Mouse (Mus musculus) G1E (cell line): Measurements from ENCODE around the gene Prpsap1. TPM values are rescaled to one million over a fixed set of nuclear protein-coding genes. Genes with fewer than 3 reads are reported as not detected.

Experiments used
- ATAC-seq: 2 replicates; pipeline ENCODE4 v1.8.0; 2016; ENCODE audit warnings: mild to moderate bottlenecking; ENCODE audit not compliant: insufficient number of reproducible peaks, poor library complexity, low FRiP score, severe bottlenecking; ENCODE audit errors: extremely low read depth
- DNase-seq: peaks from one replicate; pipeline ENCODE4 v3.0.0; 2012; ENCODE audit warnings: low spot score
- H3K27me3 ChIP-seq: 2 replicates; pipeline ENCODE4 v1.6.1; 2012; ENCODE audit warnings: mild to moderate bottlenecking, low read length, inconsistent platforms; ENCODE audit not compliant: insufficient read depth
- H3K36me3 ChIP-seq: replicated peaks from 2 replicates; pipeline ENCODE3; 2012; ENCODE audit warnings: mild to moderate bottlenecking, inconsistent platforms
- H3K4me1 ChIP-seq: 2 replicates; pipeline ENCODE4 v1.6.1; 2012; ENCODE audit warnings: low read depth, low read length, inconsistent platforms, mixed read lengths; ENCODE audit not compliant: insufficient read depth
- H3K4me3 ChIP-seq: 2 replicates; pipeline ENCODE4 v1.5.1; 2012; ENCODE audit warnings: low read depth, mild to moderate bottlenecking, inconsistent platforms, low read length, moderate library complexity, mixed read lengths
- H3K9me3 ChIP-seq: replicated peaks from 2 replicates; pipeline ENCODE4 v1.6.1; 2012; ENCODE audit warnings: inconsistent platforms
- CTCF ChIP-seq: IDR thresholded peaks from 2 replicates; pipeline ENCODE4 v1.5.1; 2012; ENCODE audit warnings: low read depth, low read length, inconsistent platforms, mixed read lengths
- GATA1 ChIP-seq: IDR thresholded peaks from 2 replicates; pipeline ENCODE4 v1.6.1; 2012; ENCODE audit warnings: borderline replicate concordance, low read length, inconsistent platforms, mixed read lengths
- GATA2 ChIP-seq: IDR thresholded peaks from 2 replicates; pipeline ENCODE4 v1.6.1; 2012; ENCODE audit warnings: low read depth, low read length, inconsistent platforms, borderline replicate concordance
- POLR2AphosphoS5 ChIP-seq: IDR thresholded peaks from 2 replicates; pipeline ENCODE4 v1.6.1; 2012; ENCODE audit warnings: low read depth, low read length, inconsistent platforms; ENCODE audit not compliant: insufficient replicate concordance
- TAL1 ChIP-seq: conservative IDR thresholded peaks from 2 replicates; pipeline ENCODE4 v1.6.1; 2012; ENCODE audit warnings: low read depth, low read length, inconsistent platforms, mixed read lengths
- polyA plus RNA-seq: library from polyadenylated mRNA; stranded (reverse); fragments of >175 nt; gene quantifications from 2 replicates; pipeline ENCODE4 v1.2.3, GENCODE M21; 2012
- total RNA-seq, 2 experiments: library from RNA; stranded (forward) in 1 of 2; stranded (reverse) in 1 of 2; fragments of 200-1000 nt in 1 of 2; fragments of >200 nt in 1 of 2; fragmentation: Nextera tagmentation in 1 of 2; gene quantifications; 2 replicates each; pipeline ENCODE4 v1.2.3; 2014 to 2017

Prpsap1 gene
- total and polyA plus RNA-seq, 3 experiments, result 33.3 to 53.9 (median 53.7) TPM

DNA sequence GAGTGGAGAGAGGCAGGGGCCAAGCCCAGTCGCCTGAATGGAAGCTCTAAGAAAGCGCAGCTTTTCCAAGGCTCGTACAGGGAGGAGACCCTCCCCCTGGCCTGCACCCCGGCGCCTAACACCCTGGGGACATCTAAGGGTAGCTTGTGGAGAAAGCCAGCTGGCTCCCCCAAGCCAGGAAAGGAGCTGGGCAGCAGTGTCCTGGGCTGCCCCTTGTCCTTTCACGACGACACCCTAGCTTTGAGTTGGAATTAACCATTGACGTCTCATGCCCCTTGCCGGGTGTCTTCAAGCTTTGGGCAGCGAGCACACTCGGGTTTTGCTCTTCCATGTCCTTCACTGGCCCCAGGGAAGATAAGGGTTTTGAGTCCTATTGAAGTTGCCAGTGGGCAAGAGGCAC, 56.5 kb downstream of the Prpsap1 start:
- TF ChIP-seq POLR2AphosphoS5 (no peak), TAL1 (no peak), CTCF (no peak), GATA2 (no peak), GATA1 (no peak)
- H3K27me3 ChIP-seq, result no peaks in the 10 kb centered on the region
- H3K9me3 ChIP-seq, result no peaks in the 10 kb centered on the region
- DNase-seq (no peak), ATAC-seq (no peak)
- peak overlapping the region; percentile 69; the same call in 1 of the 2 replicates for H3K4me3 ChIP-seq
- peaks cover 69% of the 10 kb centered on the region for H3K36me3 ChIP-seq
- H3K4me1 ChIP-seq, result peaks cover 66% of the 10 kb centered on the region

DNA sequence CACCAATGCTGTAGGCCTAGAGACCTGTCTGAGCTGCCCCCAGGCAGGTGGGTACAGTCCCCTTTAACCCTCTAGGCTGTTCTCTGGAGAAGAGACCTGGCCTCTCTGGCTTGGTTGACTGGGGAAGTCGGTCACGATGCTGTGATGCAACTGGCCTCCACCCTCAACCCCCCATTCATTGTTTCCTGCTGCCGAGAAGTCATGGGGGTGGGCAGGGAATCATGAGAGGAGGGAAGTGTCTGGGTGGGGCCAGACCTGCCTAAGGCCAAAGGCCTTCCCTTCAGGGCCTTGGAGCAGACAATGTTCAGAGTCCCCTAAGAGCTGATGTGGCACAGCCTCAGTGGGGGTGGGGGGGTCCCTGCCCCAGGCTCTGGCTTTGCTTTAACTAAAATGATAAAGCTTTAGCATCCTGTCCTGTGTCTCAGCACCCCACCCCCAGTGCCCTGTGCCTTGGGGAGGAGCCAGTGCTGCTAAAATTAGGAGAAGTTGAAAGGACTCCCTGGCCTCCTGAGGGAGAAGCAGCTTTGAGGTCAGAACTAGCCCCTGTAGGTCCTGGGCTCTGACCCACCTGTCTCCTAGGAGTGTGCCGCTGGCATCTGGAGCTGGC, 57.2 kb downstream of the Prpsap1 start:
- peak; percentile 31 for ATAC-seq

DNA sequence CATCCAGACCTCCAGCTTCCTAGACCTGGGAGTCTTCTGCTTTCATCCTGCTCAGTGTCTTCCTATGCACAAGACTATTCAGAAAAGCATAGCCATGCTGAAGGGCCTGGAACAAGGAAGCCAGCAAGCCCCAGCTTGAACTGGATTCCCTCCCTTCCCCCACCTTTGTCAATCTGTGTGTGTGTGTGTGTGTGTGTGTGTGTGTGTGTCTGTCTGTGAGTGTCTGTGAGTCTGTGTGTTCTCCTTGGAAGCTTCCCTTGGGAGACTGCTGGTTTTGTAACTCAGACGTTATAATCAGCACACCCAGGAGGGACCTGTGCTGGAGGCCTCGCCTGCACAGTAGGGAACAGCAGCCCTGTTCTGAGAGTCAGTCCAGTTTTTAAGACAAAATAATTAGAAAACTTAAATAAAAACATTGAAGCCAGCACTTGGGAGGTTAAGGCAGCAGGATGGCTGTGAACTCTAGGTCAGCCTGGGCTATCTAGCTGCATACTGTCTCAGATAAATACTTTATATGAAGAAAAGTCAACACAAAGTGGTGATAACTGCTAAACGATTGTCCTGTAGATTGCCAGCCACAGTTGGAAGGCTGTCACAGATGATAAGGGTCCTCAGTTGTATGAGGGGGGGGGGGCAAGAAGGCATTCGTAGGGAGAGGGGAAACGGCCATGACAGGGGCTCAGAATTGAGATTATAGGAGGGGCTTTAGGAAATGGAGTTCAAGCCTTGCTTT, 57.8 kb downstream of the Prpsap1 start:
- ATAC-seq, result no peak; the same call in 1 of the 2 replicates
- no peaks in the 10 kb centered on the region for H3K27me3 ChIP-seq
- peaks cover 56% of the 10 kb centered on the region for H3K36me3 ChIP-seq
- DNase-seq, result no peak
- H3K4me3 ChIP-seq, result peak overlapping the region; percentile 69; the same call in 1 of the 2 replicates
- H3K4me1 ChIP-seq, result peaks cover 67% of the 10 kb centered on the region
- H3K9me3 ChIP-seq, result no peaks in the 10 kb centered on the region
- TF ChIP-seq TAL1 (peak; percentile 61; the same call in 1 of the 2 replicates), GATA2 (no peak)

More for the DNA sequence above, 57.2 kb downstream of the Prpsap1 start:
- TF ChIP-seq POLR2AphosphoS5, result no peak
- TF ChIP-seq GATA2, result no peak
- TF ChIP-seq TAL1, result no peak
- no peak for TF ChIP-seq CTCF
- TF ChIP-seq GATA1, result no peak
- peak; percentile 81 for DNase-seq
- H3K27me3 ChIP-seq, result no peaks in the 10 kb centered on the region
- peak overlapping the region; percentile 69; the same call in 1 of the 2 replicates for H3K4me3 ChIP-seq
- peaks cover 64% of the 10 kb centered on the region for H3K4me1 ChIP-seq
- H3K9me3 ChIP-seq, result no peaks in the 10 kb centered on the region
- peaks cover 63% of the 10 kb centered on the region for H3K36me3 ChIP-seq

DNA sequence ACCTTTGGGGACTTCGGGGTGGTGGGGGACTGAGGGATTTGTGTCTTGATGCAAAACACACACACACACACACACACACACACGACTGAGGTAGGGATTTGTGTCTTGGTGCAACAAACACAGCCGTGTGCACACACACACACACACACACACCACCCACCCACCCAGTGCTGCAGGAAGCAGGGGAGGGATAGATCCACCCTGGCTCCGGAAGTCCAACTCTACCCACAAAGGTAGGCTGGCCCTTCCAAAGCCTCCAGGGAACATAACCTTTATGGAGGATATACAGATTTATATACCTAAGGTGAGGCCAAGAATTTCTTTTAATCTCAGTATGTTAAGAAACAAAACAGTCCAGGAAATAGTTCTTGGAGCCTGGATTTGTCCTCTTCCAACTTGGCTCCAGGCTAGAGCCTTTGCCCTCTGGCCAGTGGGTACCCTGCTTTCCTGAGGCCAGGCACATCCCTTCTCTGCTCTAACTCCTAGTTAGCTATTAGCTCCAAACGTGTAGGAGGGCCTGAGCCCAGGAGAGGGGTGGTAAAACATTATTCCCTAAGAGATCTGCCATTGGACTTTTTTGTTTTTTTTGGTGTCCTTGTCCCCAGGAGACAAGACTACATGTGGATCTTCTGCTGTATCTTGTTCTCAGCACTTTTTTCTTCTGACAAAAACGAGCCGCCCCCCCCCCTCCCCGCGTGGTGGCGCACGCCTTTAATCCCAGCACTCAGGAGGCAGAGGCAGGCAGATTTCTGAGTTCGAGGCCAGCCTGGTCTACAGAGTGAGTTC, 58.8 kb downstream of the Prpsap1 start:
- Histone ChIP-seq H3K4me3 (peak overlapping the region; percentile 82), H3K27me3 (no peaks in the 10 kb centered on the region), H3K4me1 (peaks cover 67% of the 10 kb centered on the region), H3K9me3 (no peaks in the 10 kb centered on the region), H3K36me3 (peaks cover 46% of the 10 kb centered on the region)
- DNase-seq (no peak), ATAC-seq (no peak)
- no peak for TF ChIP-seq POLR2AphosphoS5
- TF ChIP-seq TAL1, result no peak
- no peak for TF ChIP-seq GATA2
- no peak for TF ChIP-seq CTCF
- no peak for TF ChIP-seq GATA1

DNA sequence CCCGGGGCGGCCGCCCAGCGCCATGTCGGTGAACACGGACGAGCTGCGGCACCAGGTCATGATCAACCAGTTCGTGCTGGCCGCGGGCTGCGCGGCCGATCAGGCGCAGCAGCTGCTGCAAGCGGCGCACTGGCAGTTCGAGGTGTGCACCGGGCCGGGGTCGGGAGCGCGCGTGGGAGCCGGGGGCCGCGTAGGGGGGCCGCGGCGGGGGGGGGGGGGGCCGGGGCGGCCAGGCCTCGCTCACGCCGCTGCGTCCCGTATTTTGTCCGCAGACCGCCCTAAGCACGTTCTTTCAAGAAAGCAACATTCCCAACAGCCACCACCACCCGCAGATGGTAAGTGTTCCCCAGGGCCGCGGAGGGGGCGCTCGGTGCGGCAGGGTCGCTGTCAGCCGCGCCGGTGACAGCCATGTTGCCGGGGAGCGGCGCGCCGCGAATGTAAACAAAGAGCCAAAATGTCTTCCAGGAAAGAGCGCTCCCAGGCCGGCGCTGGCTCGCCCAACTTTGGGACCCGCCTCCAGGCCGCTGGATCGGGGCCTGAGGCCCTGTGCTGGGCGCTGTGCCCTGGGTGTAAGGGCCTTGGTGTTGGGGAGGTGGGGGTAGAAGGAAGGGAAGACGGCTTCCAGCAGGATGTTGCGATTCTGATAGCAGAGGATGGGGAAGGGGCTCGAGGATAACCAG, 59.6 kb downstream of the Prpsap1 start:
- Histone ChIP-seq H3K27me3 (no peaks in the 10 kb centered on the region), H3K36me3 (peaks cover 39% of the 10 kb centered on the region), H3K4me3 (peak overlapping the region; percentile 82), H3K9me3 (no peaks in the 10 kb centered on the region), H3K4me1 (peaks cover 67% of the 10 kb centered on the region)
- peak; percentile 64 for DNase-seq
- no peak for ATAC-seq
- TF ChIP-seq GATA2 (no peak), CTCF (no peak), POLR2AphosphoS5 (no peak), TAL1 (no peak), GATA1 (no peak)
